Mouse (Mus musculus): ENCODE measurements around the gene Anapc11. TPM values are rescaled to one million over a fixed set of nuclear protein-coding genes. Genes with fewer than 3 reads are reported as not detected.

The Anapc11 gene
- 34.4 and 36.3 TPM in 2 replicates for polyA plus RNA-seq (2012; rRNA removed)

DNA sequence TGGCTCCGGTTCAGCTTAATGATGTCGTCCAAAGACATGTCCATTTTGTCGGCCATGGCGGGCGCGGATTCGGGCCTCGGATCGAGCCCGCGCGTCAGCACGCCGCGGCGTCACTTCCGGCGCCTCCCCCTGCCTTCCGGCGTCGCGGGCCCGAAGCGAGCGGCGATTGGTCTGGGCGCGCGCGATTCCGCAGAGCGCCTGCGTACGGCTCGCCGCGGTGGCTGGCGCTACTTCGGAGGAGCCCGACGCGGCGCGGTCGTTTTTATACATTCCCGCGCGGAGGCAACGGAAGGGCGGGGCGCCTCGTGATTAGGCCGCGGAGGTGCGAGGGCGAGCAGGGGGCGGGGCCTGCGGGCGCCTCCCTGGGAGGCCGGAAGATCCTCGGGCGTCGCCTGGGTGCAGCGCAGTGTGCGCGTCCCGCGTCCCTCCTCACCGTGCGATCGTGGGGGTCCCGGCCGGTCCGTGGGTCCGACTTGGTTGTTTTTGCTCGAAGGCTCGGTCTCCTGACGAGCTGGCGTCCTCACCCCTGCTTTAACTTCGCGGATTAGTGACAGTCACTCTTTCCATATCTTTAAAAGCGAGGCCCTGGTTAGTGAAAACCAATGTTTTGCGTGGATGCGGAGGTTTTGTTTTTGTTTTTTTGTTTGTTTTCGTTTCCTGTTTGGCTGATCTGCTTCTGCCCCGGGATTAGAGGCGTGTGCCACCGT is at the start of gene Anapc11, which contains the start of gene Alyref:
Gene Anapc11, plus strand, starts transcription at position 139 of the 707 bp plus-strand sequence.
Gene Alyref, minus strand, starts transcription at position 83 of the 707 bp plus-strand sequence.

GRCm38 (mm10) chr11:120549168-120549945 is 48.9 kb upstream of the Anapc11 start, which contains the start of gene Mcrip1:
Gene Mcrip1, minus strand, starts transcription at chr11:120549727.

GRCm38 (mm10) chr11:120550810-120551440 is 47.3 kb upstream of the Anapc11 start, which contains the start of gene Ppp1r27:
Gene Ppp1r27, minus strand, starts transcription at chr11:120551132.

DNA sequence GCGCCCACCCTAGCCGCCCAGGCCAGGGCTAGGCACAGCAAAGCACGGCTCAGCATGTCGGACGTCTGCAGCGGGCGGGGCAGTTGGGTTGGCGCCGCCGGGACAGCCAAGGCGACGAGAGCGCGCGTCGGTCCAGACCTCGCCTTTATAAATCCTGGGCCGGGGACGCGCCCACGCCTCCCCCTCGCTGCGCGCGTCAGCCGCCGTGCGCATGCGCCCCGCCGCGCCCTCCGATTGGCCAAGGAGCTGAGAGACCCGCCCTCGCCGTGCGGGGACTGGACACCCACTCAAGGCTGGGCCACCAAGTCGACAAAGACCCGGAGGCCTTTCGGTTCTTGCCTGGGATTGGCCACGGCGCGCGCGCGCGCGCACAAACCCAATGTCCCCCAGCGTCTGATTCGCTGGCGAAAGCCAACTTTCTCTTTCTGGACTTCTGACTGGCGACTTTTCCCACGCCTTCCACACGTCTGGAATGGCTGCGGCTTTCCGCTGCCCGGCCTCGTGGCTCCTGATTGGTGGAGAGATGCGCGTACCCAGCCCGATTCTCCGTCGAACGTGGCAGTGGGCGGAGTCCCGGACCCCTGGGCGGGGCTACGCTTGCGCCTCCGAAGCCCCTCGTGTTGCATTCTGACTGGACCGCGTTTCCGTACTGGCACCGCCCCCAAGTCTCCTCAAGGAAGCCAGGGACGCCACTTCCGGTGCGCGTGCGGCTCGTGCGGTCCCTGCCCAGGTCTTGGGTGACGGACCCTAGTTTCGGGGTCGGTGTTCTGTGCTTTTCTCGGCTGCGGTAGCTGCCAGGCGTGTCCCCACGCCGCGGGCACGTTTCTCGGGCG is 25.3 kb upstream of the Anapc11 start, which contains the start of gene P4hb:
Gene P4hb, minus strand, starts transcription at position 502 of the 833 bp plus-strand sequence.

GRCm38 (mm10) chr11:120581490-120582267 is 16.5 kb upstream of the Anapc11 start, which contains the start of gene Arhgdia:
Gene Arhgdia, minus strand, starts transcription at chr11:120581624.

DNA sequence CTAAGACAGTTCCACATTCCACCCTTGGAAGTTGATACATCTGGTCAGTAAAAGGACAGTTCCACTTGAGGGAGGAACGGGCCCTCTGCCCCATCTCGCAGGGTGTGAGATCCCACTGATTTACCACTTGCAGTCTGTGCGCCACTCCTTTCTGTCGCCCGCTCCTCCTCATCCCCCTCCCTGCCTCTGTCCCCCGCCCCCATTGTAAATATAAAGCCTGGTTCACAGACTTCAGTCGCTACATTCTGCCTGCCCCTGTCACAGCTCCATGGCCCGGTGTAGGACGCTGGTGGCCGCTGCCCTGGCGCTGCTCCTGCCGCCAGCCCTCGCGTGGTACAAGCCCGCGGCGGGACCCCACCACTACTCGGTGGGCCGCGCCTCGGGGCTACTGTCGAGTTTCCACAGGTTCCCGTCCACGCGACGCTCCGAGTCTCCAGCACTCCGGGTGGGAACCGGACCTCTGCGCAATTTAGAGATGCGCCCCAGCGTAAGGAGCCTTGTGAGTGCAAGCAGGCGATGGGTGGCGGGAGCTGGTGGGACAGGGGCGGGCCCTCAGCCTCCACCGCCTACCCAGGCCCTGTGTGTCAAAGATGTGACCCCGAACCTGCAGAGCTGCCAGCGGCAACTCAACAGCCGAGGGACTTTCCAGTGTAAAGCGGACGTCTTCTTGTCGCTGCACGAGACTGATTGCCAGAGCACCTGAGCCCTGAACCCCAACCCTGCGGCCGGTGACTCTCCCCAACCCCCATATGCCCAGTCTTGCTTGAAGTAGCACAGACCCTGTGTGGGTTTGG is 10.2 kb downstream of the Anapc11 start, which contains the start of gene Npb:
Gene Npb, plus strand, starts transcription at position 237 of the 794 bp plus-strand sequence.

GRCm38 (mm10) chr11:120617519-120618112 is 19.4 kb downstream of the Anapc11 start, which contains the start of gene Pcyt2:
Gene Pcyt2, minus strand, starts transcription at chr11:120617936.

GRCm38 (mm10) chr11:120625152-120625775 is 27.0 kb downstream of the Anapc11 start, which contains the start of gene Sirt7:
Gene Sirt7, minus strand, starts transcription at chr11:120625240.

GRCm38 (mm10) chr11:120633520-120634343 is 35.5 kb downstream of the Anapc11 start, which contains the start of gene Mafg:
Gene Mafg, minus strand, starts transcription at chr11:120633600.

DNA sequence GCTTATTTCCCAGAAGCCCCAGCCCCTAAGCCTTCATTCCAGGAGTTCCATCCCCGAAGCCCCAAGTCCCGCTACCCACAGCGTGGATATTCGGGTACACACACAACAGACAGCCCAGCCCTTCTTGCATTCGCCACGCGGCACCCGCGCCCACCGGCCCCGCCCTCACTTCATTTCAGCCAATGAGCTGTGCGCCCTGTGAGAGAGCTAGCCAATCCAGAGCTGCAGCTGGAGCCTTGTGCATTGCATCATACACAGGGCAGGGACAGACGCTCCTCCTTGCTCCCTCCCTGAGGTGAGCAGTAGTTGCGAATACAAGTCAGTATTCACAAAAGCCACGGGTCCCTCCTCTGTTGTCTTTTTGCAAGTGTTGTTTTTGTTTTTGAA is 45.4 kb downstream of the Anapc11 start, which contains the start of gene Pycr1:
Gene Pycr1, minus strand, starts transcription at position 169 of the 387 bp plus-strand sequence.

GRCm38 (mm10) chr11:120648001-120648476 is 49.8 kb downstream of the Anapc11 start, which contains the start of gene Myadml2:
Gene Myadml2, minus strand, starts transcription at chr11:120648158.

Other genes with a start within 250 kb of the Anapc11 start
- 247 and 252 TPM in 2 replicates for gene Actg1, start 249.9 kb upstream of the Anapc11 start, polyA plus RNA-seq (2012; rRNA removed)
- not detected in 2 replicates for gene Fscn2, start 236.9 kb upstream of the Anapc11 start, polyA plus RNA-seq (2012; rRNA removed)
- gene Faap100, start 219.7 kb upstream of the Anapc11 start, polyA plus RNA-seq (2012; rRNA removed) = 5.6 and 6.2 TPM in 2 replicates
- gene Nploc4, start 160.7 kb upstream of the Anapc11 start, polyA plus RNA-seq (2012; rRNA removed) = 17.2 and 19.2 TPM in 2 replicates
- gene Tspan10, start 155.8 kb upstream of the Anapc11 start, polyA plus RNA-seq (2012; rRNA removed) = not detected in 2 replicates
- 0.20 and 0.23 TPM in 2 replicates for gene Pde6g, start 144.9 kb upstream of the Anapc11 start, polyA plus RNA-seq (2012; rRNA removed)
- gene Oxld1, start 140.4 kb upstream of the Anapc11 start, polyA plus RNA-seq (2012; rRNA removed) = 10.7 and 12.5 TPM in 2 replicates
- 10.3 and 12.0 TPM in 2 replicates for gene Ccdc137, start 140.3 kb upstream of the Anapc11 start, polyA plus RNA-seq (2012; rRNA removed)
- gene Arl16, start 130.8 kb upstream of the Anapc11 start, polyA plus RNA-seq (2012; rRNA removed) = 11.1 and 11.7 TPM in 2 replicates
- 72.1 and 77.6 TPM in 2 replicates for gene Mrpl12, start 113.8 kb upstream of the Anapc11 start, polyA plus RNA-seq (2012; rRNA removed)
- 30.6 and 30.7 TPM in 2 replicates for gene Slc25a10, start 106.6 kb upstream of the Anapc11 start, polyA plus RNA-seq (2012; rRNA removed)
- gene Gcgr, start 67.7 kb upstream of the Anapc11 start, polyA plus RNA-seq (2012; rRNA removed) = 49.1 and 58.0 TPM in 2 replicates
- gene Mcrip1, start 48.7 kb upstream of the Anapc11 start, polyA plus RNA-seq (2012; rRNA removed) = 41.8 and 45.5 TPM in 2 replicates
- not detected in 2 replicates for gene Ppp1r27, start 47.3 kb upstream of the Anapc11 start, polyA plus RNA-seq (2012; rRNA removed)
- 432 and 494 TPM in 2 replicates for gene P4hb, start 25.2 kb upstream of the Anapc11 start, polyA plus RNA-seq (2012; rRNA removed)
- gene Arhgdia, start 16.8 kb upstream of the Anapc11 start, polyA plus RNA-seq (2012; rRNA removed) = 142 and 152 TPM in 2 replicates
- 49.6 and 60.6 TPM in 2 replicates for gene Alyref, start 56 bp upstream of the Anapc11 start, polyA plus RNA-seq (2012; rRNA removed)
- gene Npb, start 10.1 kb downstream of the Anapc11 start, polyA plus RNA-seq (2012; rRNA removed) = 4.7 TPM in 2 replicates
- 389 and 419 TPM in 2 replicates for gene Pcyt2, start 19.5 kb downstream of the Anapc11 start, polyA plus RNA-seq (2012; rRNA removed)
- gene Sirt7, start 26.8 kb downstream of the Anapc11 start, polyA plus RNA-seq (2012; rRNA removed) = 30.4 and 32.8 TPM in 2 replicates
- 28.0 and 31.0 TPM in 2 replicates for gene Mafg, start 35.2 kb downstream of the Anapc11 start, polyA plus RNA-seq (2012; rRNA removed)
- 6.9 and 7.8 TPM in 2 replicates for gene Pycr1, start 45.3 kb downstream of the Anapc11 start, polyA plus RNA-seq (2012; rRNA removed)
- 0.19 and 0.43 TPM in 2 replicates for gene Myadml2, start 49.7 kb downstream of the Anapc11 start, polyA plus RNA-seq (2012; rRNA removed)
- gene Notum, start 62.8 kb downstream of the Anapc11 start, polyA plus RNA-seq (2012; rRNA removed) = 0.25 and 0.26 TPM in 2 replicates
- gene Aspscr1, start 74.6 kb downstream of the Anapc11 start, polyA plus RNA-seq (2012; rRNA removed) = 23.8 and 25.4 TPM in 2 replicates
- gene Cenpx, start 115.3 kb downstream of the Anapc11 start, polyA plus RNA-seq (2012; rRNA removed) = 54.1 and 60.7 TPM in 2 replicates
- gene Lrrc45, start 115.5 kb downstream of the Anapc11 start, polyA plus RNA-seq (2012; rRNA removed) = 7.4 and 8.9 TPM in 2 replicates
- 1.2 and 1.7 TPM in 2 replicates for gene Rac3, start 123.0 kb downstream of the Anapc11 start, polyA plus RNA-seq (2012; rRNA removed)
- 42.2 and 46.5 TPM in 2 replicates for gene Dcxr, start 128.9 kb downstream of the Anapc11 start, polyA plus RNA-seq (2012; rRNA removed)
- 0.03 and 0.24 TPM in 2 replicates for gene Cbr2, start 133.7 kb downstream of the Anapc11 start, polyA plus RNA-seq (2012; rRNA removed)
- 1.1 TPM in 2 replicates for gene Hmga1b, start 164.4 kb downstream of the Anapc11 start, polyA plus RNA-seq (2012; rRNA removed)
- 5.5 and 6.7 TPM in 2 replicates for gene Rfng, start 185.8 kb downstream of the Anapc11 start, polyA plus RNA-seq (2012; rRNA removed)
- 49.2 and 50.9 TPM in 2 replicates for gene Gps1, start 185.9 kb downstream of the Anapc11 start, polyA plus RNA-seq (2012; rRNA removed)
- gene Dus1l, start 198.0 kb downstream of the Anapc11 start, polyA plus RNA-seq (2012; rRNA removed) = 25.6 and 27.9 TPM in 2 replicates
- 99.0 and 126 TPM in 2 replicates for gene Fasn, start 226.1 kb downstream of the Anapc11 start, polyA plus RNA-seq (2012; rRNA removed)

Data from liver, embryonic 18 days (tissue).